Mouse (Mus musculus): ENCODE data around the gene Pla2g4c. TPM values are rescaled to one million over a fixed set of nuclear protein-coding genes. Genes with fewer than 3 reads are reported as not detected.

The Pla2g4c gene
- polyA plus RNA-seq, 1 experiment from 2014 or later = 0.30 TPM

GRCm38 (mm10) chr7:13397832-13398231 lies 73.4 kb downstream of the Pla2g4c start, which contains the start of gene Cabp5:
Gene Cabp5, plus strand, starts transcription at chr7:13398132.
- no peak for ATAC-seq (replicated peaks; ENCODE audit: insufficient number of reproducible peaks, insufficient read depth, low FRiP score, low read depth)
- Histone ChIP-seq H3K9me3 (replicated peaks) (no peaks in the 10 kb centered on the region), H3K4me2 (no peak within 1 kb of the TSS), H3K9ac (no peak within 1 kb of the TSS), H3K27ac (no peak within 1 kb of the TSS), H3K36me3 (no peaks in the 10 kb centered on the region), H3K4me1 (replicated peaks) (no peaks in the 10 kb centered on the region), H3K4me3 (no peak within 1 kb of the TSS), H3K27me3 (no peaks in the 10 kb centered on the region)
- WGBS = 56% methylated on average over 1 of the region's 1 CpGs

Other genes starting within 250 kb of the Pla2g4c start
- not detected in 2 replicates for gene Vmn1r85, start 229.5 kb upstream of the Pla2g4c start, polyA plus RNA-seq (2015; fragmentation: Nextera tagmentation; extraction: Ambion mirVana)
- gene Vmn1r86, start 204.7 kb upstream of the Pla2g4c start, polyA plus RNA-seq (2015; fragmentation: Nextera tagmentation; extraction: Ambion mirVana) = not detected in 2 replicates
- gene Vmn1r87, start 184.5 kb upstream of the Pla2g4c start, polyA plus RNA-seq (2015; fragmentation: Nextera tagmentation; extraction: Ambion mirVana) = not detected in 2 replicates
- gene Vmn1r88, start 165.1 kb upstream of the Pla2g4c start, polyA plus RNA-seq (2015; fragmentation: Nextera tagmentation; extraction: Ambion mirVana) = not detected in 2 replicates
- not detected in 2 replicates for gene Vmn1r89, start 111.6 kb upstream of the Pla2g4c start, polyA plus RNA-seq (2015; fragmentation: Nextera tagmentation; extraction: Ambion mirVana)
- 47.8 and 57.2 TPM in 2 replicates for gene Lig1, start 47.4 kb upstream of the Pla2g4c start, polyA plus RNA-seq (2015; fragmentation: Nextera tagmentation; extraction: Ambion mirVana)
- 6.1 and 6.4 TPM in 2 replicates for gene Zswim9, start 45.9 kb upstream of the Pla2g4c start, polyA plus RNA-seq (2015; fragmentation: Nextera tagmentation; extraction: Ambion mirVana)
- gene Cabp5, start 73.5 kb downstream of the Pla2g4c start, polyA plus RNA-seq (2015; fragmentation: Nextera tagmentation; extraction: Ambion mirVana) = not detected in 2 replicates
- gene Bsph1, start 126.2 kb downstream of the Pla2g4c start, polyA plus RNA-seq (2015; fragmentation: Nextera tagmentation; extraction: Ambion mirVana) = not detected in 2 replicates
- not detected in 2 replicates for gene Bsph2, start 246.4 kb downstream of the Pla2g4c start, polyA plus RNA-seq (2015; fragmentation: Nextera tagmentation; extraction: Ambion mirVana)

All from heart, embryonic 15.5 days (tissue).